Mouse (Mus musculus) erythroblast, embryonic 14.5 days (primary cell): Measurements from ENCODE around the gene Vnn3. TPM values are rescaled to one million over a fixed set of nuclear protein-coding genes. Genes with fewer than 3 reads are reported as not detected.

Experiments used
- H3K27me3 ChIP-seq: 2 replicates; pipeline ENCODE4 v1.6.1; 2012; ENCODE audit warnings: inconsistent platforms; ENCODE audit not compliant: control insufficient read depth
- H3K36me3 ChIP-seq: 2 replicates; pipeline ENCODE4 v1.6.1; 2012; ENCODE audit warnings: mild to moderate bottlenecking, inconsistent platforms; ENCODE audit not compliant: control insufficient read depth
- H3K4me1 ChIP-seq: 2 replicates; pipeline ENCODE4 v1.6.1; 2012; ENCODE audit warnings: inconsistent platforms; ENCODE audit not compliant: control insufficient read depth
- H3K4me3 ChIP-seq: replicated peaks from 2 replicates; pipeline ENCODE3; 2012; ENCODE audit warnings: moderate library complexity, mild to moderate bottlenecking, inconsistent platforms
- H3K9me3 ChIP-seq: 2 replicates; pipeline ENCODE4 v1.6.1; 2012; ENCODE audit warnings: low read length, inconsistent platforms, mixed read lengths; ENCODE audit not compliant: control insufficient read depth
- GATA1 ChIP-seq: IDR thresholded peaks from 2 replicates; pipeline ENCODE4 v1.6.1; 2012; ENCODE audit warnings: low read length, inconsistent platforms, mixed read lengths
- TAL1 ChIP-seq: IDR thresholded peaks from 3 replicates; pipeline ENCODE4 v1.6.1; 2012; ENCODE audit warnings: low read length, inconsistent platforms, mixed read lengths
- polyA plus RNA-seq: library from polyadenylated mRNA; stranded (reverse); fragments of >175 nt; gene quantifications from 2 replicates; pipeline ENCODE4 v1.2.3, GENCODE M21; 2012

Vnn3 gene
- polyA plus RNA-seq = not detected in 2 replicates

DNA sequence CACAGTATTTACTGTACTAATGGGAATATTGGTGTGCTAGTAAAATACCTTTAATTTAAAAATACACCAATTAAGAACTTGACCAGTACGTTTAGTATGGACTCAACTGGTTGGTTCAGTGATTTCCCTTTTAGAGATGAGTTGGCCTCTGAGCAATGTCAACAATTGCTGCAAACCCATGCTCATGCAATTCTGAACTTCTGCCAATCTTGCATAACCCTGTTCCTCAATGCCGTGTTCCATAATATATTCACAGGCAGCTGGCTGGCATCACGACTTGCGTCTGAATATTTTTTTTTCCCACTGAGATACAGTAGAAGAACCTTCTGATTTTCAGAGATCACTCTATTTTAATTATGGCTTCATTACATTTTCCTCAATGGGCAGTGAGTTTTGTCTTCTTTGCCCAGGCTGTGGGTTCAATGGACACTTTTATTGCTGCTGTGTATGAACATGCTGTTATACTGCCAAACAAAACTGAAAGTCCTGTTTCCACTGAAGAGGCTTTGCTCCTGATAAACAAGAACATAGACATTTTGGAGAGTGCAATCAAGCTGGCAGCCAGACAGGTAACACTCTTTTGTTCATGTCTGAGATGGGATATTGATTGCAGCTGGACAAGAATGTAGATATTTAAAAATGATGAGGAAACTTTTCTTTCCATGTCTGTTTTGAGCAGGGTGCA is at the start of gene Vnn3:
Gene Vnn3, plus strand, starts transcription at position 235 of the 685 bp plus-strand sequence.
- Histone ChIP-seq H3K27me3 (no peaks in the 10 kb centered on the region), H3K4me3 (no peak within 1 kb of the TSS), H3K9me3 (no peaks in the 10 kb centered on the region), H3K36me3 (no peaks in the 10 kb centered on the region), H3K4me1 (no peaks in the 10 kb centered on the region)
- TF ChIP-seq TAL1 (no peak), GATA1 (no peak)

DNA sequence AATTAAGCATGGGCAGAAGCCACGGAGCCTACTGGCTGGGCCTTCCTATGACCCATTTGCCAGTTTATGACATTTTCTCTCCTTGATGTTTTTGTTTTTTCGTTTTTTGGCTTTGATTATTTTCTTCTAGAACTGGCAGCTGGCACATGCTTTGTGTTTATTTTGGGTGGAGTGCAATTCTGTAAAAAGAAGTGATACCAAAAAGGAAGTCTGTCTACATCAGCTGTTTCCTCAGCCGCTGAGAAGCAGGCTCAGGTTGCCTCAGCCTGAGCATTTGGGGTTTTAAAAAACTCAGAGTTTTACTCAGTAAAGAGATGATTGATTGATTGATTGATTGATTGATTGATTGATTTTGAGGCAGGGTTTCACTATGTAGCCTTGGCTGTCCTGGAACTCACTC is 48.4 kb upstream of the Vnn3 start:
- Histone ChIP-seq H3K27me3 (no peaks in the 10 kb centered on the region), H3K9me3 (no peaks in the 10 kb centered on the region), H3K36me3 (peaks cover 6% of the 10 kb centered on the region; the same call in 1 of the 2 replicates), H3K4me1 (no peaks in the 10 kb centered on the region), H3K4me3 (no peak overlapping the region)
- TF ChIP-seq GATA1 = no peak
- no peak for TF ChIP-seq TAL1

DNA sequence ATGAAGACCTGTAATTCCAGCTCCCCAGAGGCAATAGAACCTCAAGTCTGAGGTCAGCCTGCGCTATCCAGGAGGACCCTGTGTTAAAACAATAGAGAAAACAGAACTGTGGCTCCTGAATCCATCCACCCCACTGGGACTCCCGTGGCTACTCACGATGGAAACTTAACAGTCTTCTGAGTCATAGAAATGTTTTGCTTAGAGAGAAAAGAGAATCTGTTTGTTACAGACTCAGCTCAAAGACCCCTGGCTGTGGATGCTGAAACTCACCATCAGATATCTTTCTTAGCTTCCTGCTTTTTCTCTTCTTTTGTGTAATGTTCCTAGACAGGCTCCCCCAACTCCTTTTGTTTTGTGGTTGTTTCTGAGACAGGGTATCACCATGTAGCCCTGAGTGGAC is 46.6 kb upstream of the Vnn3 start:
- Histone ChIP-seq H3K9me3 (peaks cover 4% of the 10 kb centered on the region; the same call in 1 of the 2 replicates), H3K27me3 (no peaks in the 10 kb centered on the region), H3K4me1 (no peaks in the 10 kb centered on the region), H3K36me3 (peaks cover 12% of the 10 kb centered on the region), H3K4me3 (no peak overlapping the region)
- TF ChIP-seq GATA1 = no peak
- no peak for TF ChIP-seq TAL1

DNA sequence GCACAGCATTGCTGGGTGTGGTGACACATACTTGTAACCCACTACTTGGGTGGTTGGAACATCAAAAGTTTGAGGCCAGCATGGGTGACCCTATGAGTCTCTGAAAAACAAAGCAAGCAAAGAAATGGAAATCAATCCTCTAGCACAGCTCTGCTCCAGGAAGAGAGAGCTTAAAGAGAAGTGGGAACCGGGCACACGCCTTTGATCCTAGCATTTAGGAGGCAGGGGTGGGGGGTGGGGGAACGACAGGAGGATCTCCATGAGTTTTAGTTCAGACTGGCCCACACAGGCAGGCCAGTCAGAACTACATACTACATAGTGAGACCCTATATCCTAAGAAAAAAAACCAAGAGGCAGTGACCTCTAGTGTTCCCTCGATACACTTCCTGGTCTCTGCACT is 45.1 kb upstream of the Vnn3 start:
- no peak for TF ChIP-seq TAL1
- TF ChIP-seq GATA1 = no peak
- Histone ChIP-seq H3K4me3 (no peak overlapping the region), H3K36me3 (peaks cover 12% of the 10 kb centered on the region), H3K27me3 (no peaks in the 10 kb centered on the region), H3K4me1 (no peaks in the 10 kb centered on the region), H3K9me3 (peaks cover 4% of the 10 kb centered on the region; the same call in 1 of the 2 replicates)

DNA sequence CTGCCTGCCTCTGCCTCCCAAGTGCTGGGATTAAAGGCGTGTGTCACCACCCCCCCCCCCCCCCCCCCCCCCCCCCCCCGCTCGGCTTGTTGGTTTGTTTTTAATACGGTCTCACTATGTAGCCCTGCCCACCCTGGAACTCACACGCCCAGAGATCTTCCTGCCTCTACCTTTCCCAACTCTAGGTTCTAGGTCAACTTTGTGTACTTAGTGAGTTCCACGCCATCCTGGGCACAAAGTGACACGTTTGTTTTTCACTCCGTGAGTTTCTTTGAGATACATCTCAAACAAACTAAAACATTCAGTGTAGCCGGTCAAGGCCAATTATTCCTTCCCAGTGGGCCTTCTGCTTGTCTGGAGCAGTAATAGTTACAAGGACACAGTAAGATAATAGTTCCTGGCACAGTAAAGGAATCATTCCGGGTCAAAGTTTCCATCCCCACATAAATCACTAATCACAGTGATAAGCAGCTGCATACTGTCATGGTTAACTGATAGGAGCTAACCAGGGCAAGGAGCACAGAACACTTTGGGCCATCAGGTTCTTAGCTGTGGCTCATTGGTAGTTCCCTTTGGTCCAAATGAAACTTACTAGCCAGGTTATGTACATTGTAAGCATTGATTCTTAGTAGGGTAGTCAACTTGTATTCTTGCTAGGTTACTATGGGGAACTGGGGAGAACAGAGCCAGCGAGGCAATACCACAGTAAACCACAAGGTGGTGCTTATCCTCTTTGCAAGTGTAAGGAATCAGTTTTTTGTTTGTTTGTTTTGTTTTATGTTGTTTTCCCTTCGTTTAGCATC is 39.4 kb upstream of the Vnn3 start:
- TF ChIP-seq TAL1 (no peak), GATA1 (no peak)
- Histone ChIP-seq H3K4me3 (no peak overlapping the region), H3K27me3 (no peaks in the 10 kb centered on the region), H3K9me3 (peaks cover 4% of the 10 kb centered on the region; the same call in 1 of the 2 replicates), H3K4me1 (no peaks in the 10 kb centered on the region; the same call in 1 of the 2 replicates), H3K36me3 (peaks cover 7% of the 10 kb centered on the region)

GRCm38 (mm10) chr10:23812438-23812759 is 38.9 kb upstream of the Vnn3 start:
- Histone ChIP-seq H3K9me3 (peaks cover 4% of the 10 kb centered on the region; the same call in 1 of the 2 replicates), H3K27me3 (no peaks in the 10 kb centered on the region), H3K4me3 (no peak overlapping the region), H3K4me1 (no peaks in the 10 kb centered on the region; the same call in 1 of the 2 replicates), H3K36me3 (peaks cover 7% of the 10 kb centered on the region)
- TF ChIP-seq GATA1 (no peak), TAL1 (no peak)

DNA sequence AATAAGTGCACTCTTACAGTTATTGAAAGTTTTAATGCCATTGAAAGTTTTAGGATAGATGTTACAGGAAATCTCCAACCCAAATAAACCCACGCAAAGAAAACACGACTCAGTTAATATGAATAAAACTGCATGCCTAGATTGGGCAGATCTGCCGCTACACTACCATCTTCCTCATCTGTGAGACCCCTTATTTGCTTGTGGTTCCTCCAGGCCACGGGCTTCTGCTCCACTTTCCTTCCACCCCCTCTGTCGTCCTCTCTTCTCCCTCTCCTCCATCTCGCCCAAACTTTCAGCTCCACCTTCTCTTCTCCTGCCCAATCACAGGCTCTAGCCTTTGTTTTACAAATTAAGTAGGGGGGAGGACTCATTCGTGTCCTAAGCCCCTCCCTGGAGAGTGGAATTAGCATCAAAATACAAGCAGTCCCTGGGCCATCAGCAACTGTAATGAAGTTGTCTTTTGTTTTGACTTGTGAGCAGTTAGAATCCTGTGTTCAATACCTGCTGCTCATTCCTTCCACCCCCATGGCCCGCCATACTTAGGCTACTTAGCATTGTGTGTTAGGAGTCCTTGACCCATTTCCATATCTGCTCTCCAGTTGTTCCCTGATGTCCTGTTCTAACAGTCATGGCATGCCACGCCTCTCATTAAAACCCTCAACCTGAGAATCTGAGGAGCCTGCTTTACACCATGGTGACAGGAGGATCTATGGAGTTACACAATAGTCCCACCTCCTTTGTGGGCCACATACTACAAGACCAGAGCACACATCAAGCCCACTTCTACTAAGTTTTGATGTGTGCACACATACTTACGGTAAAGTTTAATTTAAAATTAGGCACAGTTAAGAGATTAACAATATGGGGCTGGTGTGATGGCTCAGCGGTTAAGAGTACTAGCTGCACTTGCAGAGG is 38.2 kb upstream of the Vnn3 start:
- Histone ChIP-seq H3K4me1 (no peaks in the 10 kb centered on the region; the same call in 1 of the 2 replicates), H3K27me3 (no peaks in the 10 kb centered on the region), H3K9me3 (peaks cover 3% of the 10 kb centered on the region; the same call in 1 of the 2 replicates), H3K36me3 (peaks cover 6% of the 10 kb centered on the region), H3K4me3 (no peak overlapping the region)
- no peak for TF ChIP-seq TAL1

- H3K9me3 ChIP-seq = no peaks in the 10 kb centered on the region
- no peak for TF ChIP-seq GATA1
- no peak for TF ChIP-seq TAL1
- H3K27me3 ChIP-seq = no peaks in the 10 kb centered on the region
- H3K36me3 ChIP-seq = peaks cover 4% of the 10 kb centered on the region
- no peaks in the 10 kb centered on the region; the same call in 1 of the 2 replicates for H3K4me1 ChIP-seq
- no peak overlapping the region for H3K4me3 ChIP-seq
These were observed 36.1 kb upstream of the Vnn3 start for GRCm38 (mm10) chr10:23815168-23815567.
